Mouse (Mus musculus): ENCODE data around the gene Hook2. TPM values are rescaled to one million over a fixed set of nuclear protein-coding genes. Genes with fewer than 3 reads are reported as not detected.

Hook2 gene
- total and polyA plus RNA-seq, 2 experiments from 2014 or later, result 28.7 to 30.3 TPM

- DNase-seq, result peak; percentile 63
- WGBS, result 1% methylated on average over 70 of the region's 70 CpGs
Measured at GRCm38 (mm10) chr8:84977435-84978247, 12.8 kb upstream of the Hook2 start.

GRCm38 (mm10) chr8:84978248-84978940 is 12.0 kb upstream of the Hook2 start, which contains the start of gene Junb:
Gene Junb, minus strand, starts transcription at chr8:84978718.
- Histone ChIP-seq H3K4me3 (ENCODE audit: low read depth, low read length) (peak within 1 kb of the TSS; percentile 49), H3K4me1 (ENCODE audit: insufficient read depth) (peaks cover 19% of the 10 kb centered on the region; the same call in 1 of the 2 replicates), H3K4me2 (ENCODE audit: low read depth) (peak within 1 kb of the TSS; percentile 81), H3K27me3 (ENCODE audit: insufficient read depth, low read length) (no peaks in the 10 kb centered on the region), H3K36me3 (ENCODE audit: insufficient read depth) (peaks cover 9% of the 10 kb centered on the region), H3K9me3 (ENCODE audit: low read length) (no peaks in the 10 kb centered on the region), H3K9ac (peak within 1 kb of the TSS; percentile 58), H3K27ac (ENCODE audit: low read depth, low read length) (peak within 1 kb of the TSS; percentile 71)
- TF ChIP-seq CTCF (IDR thresholded peaks at IDR 0.05; ENCODE audit: low read depth), result no peak
- peak; percentile 93 for DNase-seq
- peak; percentile 59 for ATAC-seq
- 3% methylated on average over 63 of the region's 63 CpGs for WGBS

More at GRCm38 (mm10) chr8:84977435-84978247, 12.8 kb upstream of the Hook2 start:
- Histone ChIP-seq H3K36me3 (ENCODE audit: insufficient read depth) (peaks cover 17% of the 10 kb centered on the region), H3K27ac (ENCODE audit: low read depth, low read length) (peak overlapping the region; percentile 71), H3K9ac (peak overlapping the region; percentile 58), H3K9me3 (ENCODE audit: low read length) (no peaks in the 10 kb centered on the region), H3K4me3 (ENCODE audit: low read depth, low read length) (peak overlapping the region; percentile 49), H3K4me2 (ENCODE audit: low read depth) (peak overlapping the region; percentile 81), H3K4me1 (ENCODE audit: insufficient read depth) (peaks cover 19% of the 10 kb centered on the region; the same call in 1 of the 2 replicates), H3K27me3 (ENCODE audit: insufficient read depth, low read length) (no peaks in the 10 kb centered on the region)
- ATAC-seq, result no peak
- TF ChIP-seq CTCF (IDR thresholded peaks at IDR 0.05; ENCODE audit: low read depth), result no peak

- peak overlapping the region; percentile 81 for H3K4me2 ChIP-seq (ENCODE audit: low read depth)
- no peaks in the 10 kb centered on the region for H3K9me3 ChIP-seq (ENCODE audit: low read length)
- 0 out of 2 replicates have a peak, but pooled peaks cover 4% of the 10 kb centered on the region for H3K36me3 ChIP-seq (ENCODE audit: insufficient read depth)
- peak overlapping the region; percentile 47; the same call in 1 of the 2 replicates for H3K27ac ChIP-seq (ENCODE audit: low read depth, low read length)
- ATAC-seq (peak; percentile 67), DNase-seq (peak; percentile 93)
- H3K4me1 ChIP-seq (ENCODE audit: insufficient read depth), result peaks cover 22% of the 10 kb centered on the region; the same call in 1 of the 2 replicates
- WGBS, result 5% methylated on average over 41 of the region's 42 CpGs
- peak overlapping the region; percentile 35 for H3K4me3 ChIP-seq (ENCODE audit: low read depth, low read length)
- TF ChIP-seq CTCF (IDR thresholded peaks at IDR 0.05; ENCODE audit: low read depth), result no peak
- H3K9ac ChIP-seq, result peak overlapping the region; percentile 44
- H3K27me3 ChIP-seq (ENCODE audit: insufficient read depth, low read length), result no peaks in the 10 kb centered on the region
Measured at GRCm38 (mm10) chr8:84979599-84980421, 10.6 kb upstream of the Hook2 start.

GRCm38 (mm10) chr8:84980622-84981358 is 9.6 kb upstream of the Hook2 start:
- Histone ChIP-seq H3K4me2 (ENCODE audit: low read depth) (peak overlapping the region; percentile 81), H3K4me1 (ENCODE audit: insufficient read depth) (peaks cover 29% of the 10 kb centered on the region; the same call in 1 of the 2 replicates), H3K4me3 (ENCODE audit: low read depth, low read length) (no peak overlapping the region), H3K9ac (no peak overlapping the region), H3K9me3 (ENCODE audit: low read length) (no peaks in the 10 kb centered on the region), H3K27ac (ENCODE audit: low read depth, low read length) (0 out of 2 replicates have a peak overlapping the region, but pooled peaks have one; percentile 40), H3K36me3 (ENCODE audit: insufficient read depth) (no peaks in the 10 kb centered on the region), H3K27me3 (ENCODE audit: insufficient read depth, low read length) (no peaks in the 10 kb centered on the region)
- WGBS, result 33% methylated on average over 11 of the region's 11 CpGs
- ATAC-seq (no peak), DNase-seq (peak; percentile 34)
- no peak for TF ChIP-seq CTCF (IDR thresholded peaks at IDR 0.05; ENCODE audit: low read depth)

GRCm38 (mm10) chr8:84981644-84982498 is 8.5 kb upstream of the Hook2 start:
- no peak for TF ChIP-seq CTCF (IDR thresholded peaks at IDR 0.05; ENCODE audit: low read depth)
- no peak for ATAC-seq
- Histone ChIP-seq H3K4me1 (ENCODE audit: insufficient read depth) (peaks cover 28% of the 10 kb centered on the region; the same call in 1 of the 2 replicates), H3K4me2 (ENCODE audit: low read depth) (no peak overlapping the region), H3K9ac (no peak overlapping the region), H3K27me3 (ENCODE audit: insufficient read depth, low read length) (no peaks in the 10 kb centered on the region), H3K36me3 (ENCODE audit: insufficient read depth) (no peaks in the 10 kb centered on the region), H3K9me3 (ENCODE audit: low read length) (no peaks in the 10 kb centered on the region), H3K27ac (ENCODE audit: low read depth, low read length) (no peak overlapping the region), H3K4me3 (ENCODE audit: low read depth, low read length) (no peak overlapping the region)
- WGBS, result 75% methylated on average over 15 of the region's 15 CpGs
- DNase-seq, result no peak
